Mouse (Mus musculus) cerebellum, adult 2 months (tissue): Measurements from ENCODE around the gene B3gat3.

Experiments
- CTCF ChIP-seq: fragments of 200-500 bp; IDR thresholded peaks from 2 replicates; pipeline ENCODE4 v1.5.1; 2011; ENCODE audit warnings: low read depth, mild to moderate bottlenecking, control low read depth, low read length, moderate library complexity, borderline replicate concordance; ENCODE audit not compliant: insufficient read depth
- POLR2A ChIP-seq: fragments of 200-500 bp; IDR thresholded peaks from 2 replicates; pipeline ENCODE4 v1.6.1; 2011; ENCODE audit warnings: low read length, control low read depth, borderline replicate concordance; ENCODE audit not compliant: insufficient read depth

DNA sequence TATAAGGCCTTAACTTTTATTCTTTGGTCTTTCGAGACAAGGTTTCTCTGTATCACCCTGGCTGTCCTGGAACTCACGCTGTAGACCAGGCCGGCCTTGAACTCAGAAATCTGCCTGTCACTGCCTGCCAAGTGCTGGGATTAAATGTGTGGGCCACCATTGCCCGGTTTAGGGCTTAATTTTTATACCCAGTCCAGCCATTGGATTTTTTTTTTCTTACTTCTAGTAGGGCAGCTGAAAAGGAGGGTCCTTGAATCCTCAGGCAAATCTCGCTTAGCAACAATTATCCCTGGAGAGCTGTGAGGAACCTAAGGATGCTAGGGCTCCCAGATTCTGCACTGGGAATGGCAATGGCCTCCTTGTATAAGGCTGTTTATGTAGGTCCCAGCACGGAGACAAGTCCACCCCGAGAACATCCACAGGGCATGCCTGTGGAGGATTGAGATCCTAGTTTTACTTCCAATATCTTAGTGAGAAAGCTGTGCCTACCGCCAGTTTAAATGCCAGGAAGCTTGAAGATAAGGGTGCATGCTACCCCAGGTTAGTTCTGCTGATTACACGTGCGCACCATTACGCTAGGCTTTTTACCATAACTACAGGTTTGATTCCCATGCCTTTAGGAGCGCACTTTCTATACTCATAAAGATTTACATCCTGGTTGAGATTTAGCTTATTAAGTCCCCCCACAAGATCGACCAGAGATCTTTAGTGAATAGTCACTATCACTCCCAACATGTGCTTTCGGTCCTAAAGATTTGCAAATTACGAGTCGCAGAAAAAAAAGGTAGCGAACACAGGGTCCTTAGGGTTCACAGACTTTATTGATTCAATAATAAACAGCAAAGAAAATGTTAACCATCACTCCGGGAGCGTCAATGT, 32.4 kb upstream of the B3gat3 start:
- TF ChIP-seq CTCF, result no peak
- no peak for TF ChIP-seq POLR2A
